Mouse (Mus musculus) monocyte, adult 5-6 weeks (primary cell): ENCODE measurements around the gene Nsun4. TPM values are rescaled to one million over a fixed set of nuclear protein-coding genes. Genes with fewer than 3 reads are reported as not detected.
A peak's percentile ranks its signal among the peaks of the same experiment; 100 is the strongest.

Source experiments
- ATAC-seq: fragments of 153-309, 156-312 bp; replicated peaks from 2 replicates; pipeline ENCODE4 v1.8.0; 2017; ENCODE audit warnings: mild to moderate bottlenecking; ENCODE audit not compliant: low TSS enrichment, insufficient number of reproducible peaks, severe bottlenecking, poor library complexity, low FRiP score
- total RNA-seq: library from RNA; stranded (forward); fragments of 200-1000, 200-491, 200-594 nt; gene quantifications from 3 replicates; pipeline ENCODE4 v1.2.3, GENCODE M21; 2017

Gene Nsun4
- total RNA-seq, 1 experiment from 2014 or later, result 19.5 TPM

- ATAC-seq, result 0 out of 2 replicates have a peak, but pooled peaks have one; percentile 4
Measured at GRCm38 (mm10) chr4:116052526-116053293, 966 bp downstream of the Nsun4 start.

GRCm38 (mm10) chr4:116049211-116049610, 4.5 kb downstream of the Nsun4 start:
- no peak for ATAC-seq

- ATAC-seq, result no peak
Measured at GRCm38 (mm10) chr4:116048130-116048920, 5.4 kb downstream of the Nsun4 start.

- ATAC-seq, result no peak
Measured at GRCm38 (mm10) chr4:116047681-116048080, 6.0 kb downstream of the Nsun4 start.

- no peak for ATAC-seq
Measured at GRCm38 (mm10) chr4:116046604-116047003, 7.1 kb downstream of the Nsun4 start.

- ATAC-seq, result peak; percentile 63
Measured at GRCm38 (mm10) chr4:116042186-116042585, 11.5 kb downstream of the Nsun4 start.

- ATAC-seq, result no peak
Measured at GRCm38 (mm10) chr4:116040466-116040865, 13.2 kb downstream of the Nsun4 start.

GRCm38 (mm10) chr4:116033374-116033773, 20.3 kb downstream of the Nsun4 start:
- ATAC-seq, result no peak

GRCm38 (mm10) chr4:116032906-116033305, 20.8 kb downstream of the Nsun4 start:
- ATAC-seq, result no peak

GRCm38 (mm10) chr4:116017902-116018746, 35.6 kb downstream of the Nsun4 start, which contains the start of gene Faah:
TSS of gene Faah (minus strand) at chr4:116017926.
- no peak for ATAC-seq

- peak; percentile 62; the same call in 1 of the 2 replicates for ATAC-seq
Measured at GRCm38 (mm10) chr4:116017300-116017901, 36.3 kb downstream of the Nsun4 start.

GRCm38 (mm10) chr4:116016862-116017299, 36.8 kb downstream of the Nsun4 start:
- ATAC-seq, result no peak

- no peak for ATAC-seq
Measured at GRCm38 (mm10) chr4:116016396-116016795, 37.3 kb downstream of the Nsun4 start.

GRCm38 (mm10) chr4:116015996-116016395, 37.7 kb downstream of the Nsun4 start:
- ATAC-seq, result no peak

- ATAC-seq, result no peak
Measured at GRCm38 (mm10) chr4:116015502-116015901, 38.2 kb downstream of the Nsun4 start.

GRCm38 (mm10) chr4:116010186-116010585, 43.5 kb downstream of the Nsun4 start:
- no peak for ATAC-seq

GRCm38 (mm10) chr4:116001206-116001605, 52.5 kb downstream of the Nsun4 start:
- no peak for ATAC-seq

GRCm38 (mm10) chr4:116000671-116001070, 53.0 kb downstream of the Nsun4 start:
- no peak for ATAC-seq
